Mouse (Mus musculus) skeletal muscle tissue, postnatal 0 days (tissue): Measurements from ENCODE around the gene Ubl7. TPM values are rescaled to one million over a fixed set of nuclear protein-coding genes. Genes with fewer than 3 reads are reported as not detected.

Source experiments
- polyA plus RNA-seq: library from polyadenylated mRNA; unstranded; fragments of >200 nt; fragmentation: Nextera tagmentation; extraction: Ambion mirVana; gene quantifications from 2 replicates; pipeline ENCODE4 v1.2.1, GENCODE M21; 2015

The Ubl7 gene
- 81.2 and 90.4 TPM in 2 replicates for polyA plus RNA-seq

DNA sequence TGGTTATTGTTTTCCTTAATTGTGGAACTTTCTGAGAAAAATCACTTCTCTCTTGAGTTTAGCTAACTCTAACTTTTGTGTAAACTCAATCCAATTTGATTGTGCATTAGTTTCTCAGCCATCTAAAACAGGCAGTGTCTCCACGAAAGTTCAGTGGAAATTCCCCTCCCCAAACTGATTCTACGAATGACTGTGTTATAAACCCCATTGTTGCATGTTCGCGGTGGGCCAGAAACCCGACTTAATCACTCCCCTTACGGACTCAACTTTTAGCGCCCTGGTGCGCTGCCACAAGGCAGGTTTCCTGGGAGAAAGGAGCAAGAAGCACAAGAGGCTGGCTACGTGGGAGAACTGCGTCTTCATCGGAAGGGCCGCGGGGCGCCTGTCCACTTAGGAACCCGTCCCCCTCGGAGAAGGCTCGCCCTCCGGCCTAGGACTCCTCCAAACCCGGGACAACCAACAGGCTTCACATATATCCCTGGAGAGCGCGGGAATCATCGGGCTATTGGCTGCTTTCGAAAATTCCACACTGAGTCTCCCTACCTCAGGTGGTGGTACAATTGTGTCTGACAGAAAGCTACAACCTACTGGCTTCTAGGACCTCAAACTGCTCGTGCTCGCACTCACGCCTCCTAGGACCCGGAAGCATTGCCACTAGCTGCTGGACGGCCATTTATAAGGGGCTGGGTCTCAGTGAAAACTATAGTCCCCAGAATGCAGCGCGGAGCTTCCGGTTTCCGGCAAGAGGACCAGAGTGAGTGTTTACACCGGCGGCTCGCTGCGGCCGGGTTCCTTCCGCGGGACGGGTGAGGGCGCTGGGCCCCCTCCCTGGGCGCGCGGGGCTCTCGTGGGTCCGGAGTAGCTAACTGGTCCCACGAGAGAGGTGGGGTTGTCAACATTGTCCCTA lies at the start of gene Ubl7:
Gene Ubl7 (plus strand): TSS at position 726 of the 907 bp plus-strand sequence.

DNA sequence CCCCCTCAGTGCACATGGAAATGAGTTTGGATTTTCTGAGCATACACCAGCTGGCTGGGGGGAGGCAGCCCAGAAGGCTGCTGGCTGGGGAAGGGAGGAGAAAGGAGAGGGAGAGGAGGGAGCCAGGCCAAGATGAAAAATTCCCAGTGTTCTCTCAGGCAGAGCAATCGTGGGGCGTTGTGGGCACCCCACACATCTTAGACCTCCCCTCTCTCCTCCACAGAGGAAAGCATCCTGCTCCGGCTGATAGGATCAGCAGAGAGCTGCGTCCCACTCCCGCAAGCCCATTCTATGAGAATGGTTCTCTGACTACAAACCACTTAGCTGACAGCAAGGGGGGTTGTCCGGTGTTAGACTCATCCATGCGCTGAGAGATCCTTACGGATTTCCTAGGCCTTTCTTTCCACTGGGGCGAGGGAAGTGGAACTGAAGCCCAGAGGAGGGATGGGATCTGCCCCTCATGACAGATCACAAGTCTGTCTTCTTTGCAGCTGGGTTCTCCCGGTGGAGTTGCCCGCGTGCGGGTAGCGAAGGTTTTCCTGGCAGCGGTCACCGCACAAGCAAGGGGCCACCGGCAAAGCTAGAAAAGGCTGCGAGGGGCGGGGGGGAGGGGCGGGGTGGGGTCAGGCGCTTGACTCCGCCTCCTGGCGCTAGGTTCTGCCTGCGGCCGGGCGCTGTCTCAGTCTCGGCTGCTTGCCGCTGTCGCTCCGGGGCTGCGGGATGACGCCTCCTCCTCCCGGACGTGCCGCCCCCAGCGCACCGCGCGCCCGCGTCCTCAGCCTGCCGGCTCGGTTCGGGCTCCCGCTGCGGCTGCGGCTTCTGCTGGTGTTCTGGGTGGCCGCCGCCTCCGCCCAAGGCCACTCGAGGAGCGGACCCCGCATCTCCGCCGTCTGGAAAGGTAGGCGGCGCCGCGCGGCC lies 28.9 kb downstream of the Ubl7 start, which contains the start of gene Sema7a:
Gene Sema7a (plus strand): TSS at position 682 of the 918 bp plus-strand sequence.

Other genes with a start within 250 kb of the Ubl7 start
- not detected in 2 replicates for gene Cyp1a2, start 227.3 kb upstream of the Ubl7 start, polyA plus RNA-seq
- gene Cyp1a1, start 223.1 kb upstream of the Ubl7 start, polyA plus RNA-seq: not detected in 2 replicates
- gene Edc3, start 202.4 kb upstream of the Ubl7 start, polyA plus RNA-seq: 11.0 and 11.1 TPM in 2 replicates
- gene Clk3, start 145.1 kb upstream of the Ubl7 start, polyA plus RNA-seq: 33.6 and 34.7 TPM in 2 replicates
- gene Arid3b, start 74.2 kb upstream of the Ubl7 start, polyA plus RNA-seq: 2.7 and 2.9 TPM in 2 replicates
- gene Sema7a, start 29.1 kb downstream of the Ubl7 start, polyA plus RNA-seq: 0.36 and 0.85 TPM in 2 replicates
- 13.9 and 25.2 TPM in 2 replicates for gene Cyp11a1, start 95.4 kb downstream of the Ubl7 start, polyA plus RNA-seq
- 0.36 and 0.45 TPM in 2 replicates for gene Stra6, start 152.8 kb downstream of the Ubl7 start, polyA plus RNA-seq
- gene Ccdc33, start 207.8 kb downstream of the Ubl7 start, polyA plus RNA-seq: 0.16 TPM in 1 of 2 replicates, not detected in the other